Mouse (Mus musculus) kidney, postnatal 10 days (tissue): ENCODE results near the gene Ypel5.
A peak's percentile ranks its signal among the peaks of the same experiment; 100 is the strongest.

Experiments
- DNase-seq: peaks from one replicate; pipeline ENCODE4 v3.0.0; 2021; ENCODE audit warnings: mixed read lengths

Ypel5 gene

GRCm38 (mm10) chr17:72836158-72837115 is at the start of gene Ypel5:
Gene Ypel5, plus strand, starts transcription at chr17:72836453.
- peak; percentile 98 for DNase-seq

- DNase-seq, result no peak
Measured at GRCm38 (mm10) chr17:72787886-72788436, 48.3 kb upstream of the Ypel5 start.

GRCm38 (mm10) chr17:72793278-72793677 is 43.0 kb upstream of the Ypel5 start:
- DNase-seq, result no peak

- DNase-seq, result no peak
Measured at GRCm38 (mm10) chr17:72794660-72795059, 41.6 kb upstream of the Ypel5 start.

- no peak for DNase-seq
Measured at GRCm38 (mm10) chr17:72795392-72796047, 40.7 kb upstream of the Ypel5 start.

- DNase-seq, result no peak
Measured at GRCm38 (mm10) chr17:72796506-72796905, 39.7 kb upstream of the Ypel5 start.

- DNase-seq, result peak; percentile 32
Measured at GRCm38 (mm10) chr17:72797867-72798266, 38.4 kb upstream of the Ypel5 start.

GRCm38 (mm10) chr17:72809942-72810654 is 26.2 kb upstream of the Ypel5 start:
- DNase-seq, result no peak

- peak; percentile 64 for DNase-seq
Measured at GRCm38 (mm10) chr17:72813419-72814315, 22.6 kb upstream of the Ypel5 start.

- DNase-seq, result no peak
Measured at GRCm38 (mm10) chr17:72817574-72817973, 18.7 kb upstream of the Ypel5 start.

- no peak for DNase-seq
Measured at GRCm38 (mm10) chr17:72819714-72820113, 16.5 kb upstream of the Ypel5 start.

GRCm38 (mm10) chr17:72820425-72820824 is 15.8 kb upstream of the Ypel5 start:
- DNase-seq, result no peak

- no peak for DNase-seq
Measured at GRCm38 (mm10) chr17:72821923-72822322, 14.3 kb upstream of the Ypel5 start.

- DNase-seq, result no peak
Measured at GRCm38 (mm10) chr17:72826916-72827534, 9.2 kb upstream of the Ypel5 start.

- no peak for DNase-seq
Measured at GRCm38 (mm10) chr17:72828027-72828678, 8.1 kb upstream of the Ypel5 start.

- no peak for DNase-seq
Measured at GRCm38 (mm10) chr17:72828687-72829086, 7.6 kb upstream of the Ypel5 start.

- DNase-seq, result peak; percentile 96
Measured at GRCm38 (mm10) chr17:72837140-72837712, 973 bp downstream of the Ypel5 start.

GRCm38 (mm10) chr17:72837824-72838474 is 1.7 kb downstream of the Ypel5 start:
- no peak for DNase-seq

- DNase-seq, result no peak
Measured at GRCm38 (mm10) chr17:72839000-72839399, 2.7 kb downstream of the Ypel5 start.

GRCm38 (mm10) chr17:72844393-72844792 is 8.1 kb downstream of the Ypel5 start:
- no peak for DNase-seq
